Mouse (Mus musculus) hindbrain, embryonic 16.5 days (tissue): ENCODE measurements at regions not wholly inside any gene's neighbourhood (a gene's known extent, or its start where the extent isn't known, plus 50 kb on each side); places are given as distances from the start of the nearest gene placed in this dataset.

ENCODE experiments used
- ATAC-seq: fragments of 200-750 bp; cut with Nextera tagmentation; 2 replicates; pipeline ENCODE4 v1.8.0; 2017; ENCODE audit warnings: moderate TSS enrichment, moderate library complexity
- H3K27ac ChIP-seq: fragments of 300-500 bp; sonication (generic); 2 replicates; pipeline ENCODE4 v1.5.1; 2014; ENCODE audit warnings: low read depth, mild to moderate bottlenecking, control low read depth, low read length, moderate library complexity
- H3K27me3 ChIP-seq: fragments of 300-500 bp; sonication (generic); replicated peaks from 2 replicates; pipeline ENCODE4 v1.6.1; 2014; ENCODE audit warnings: low read length; ENCODE audit not compliant: control insufficient read depth, insufficient read depth
- H3K36me3 ChIP-seq: fragments of 300-500 bp; sonication (generic); 2 replicates; pipeline ENCODE4 v1.6.1; 2014; ENCODE audit warnings: mild to moderate bottlenecking, low read length, moderate library complexity, mixed read lengths; ENCODE audit not compliant: control insufficient read depth, insufficient read depth
- H3K4me1 ChIP-seq: fragments of 300-500 bp; sonication (generic); 2 replicates; pipeline ENCODE4 v1.6.1; 2014; ENCODE audit warnings: low read depth, low read length; ENCODE audit not compliant: control insufficient read depth, insufficient read depth
- H3K4me2 ChIP-seq: fragments of 300-500 bp; sonication (generic); 2 replicates; pipeline ENCODE4 v1.6.1; 2014; ENCODE audit warnings: mild to moderate bottlenecking, low read length, control low read depth, moderate library complexity
- H3K4me3 ChIP-seq: fragments of 300-500 bp; sonication (generic); 2 replicates; pipeline ENCODE4 v1.5.1; 2014; ENCODE audit warnings: mild to moderate bottlenecking, low read length, control low read depth, moderate library complexity
- H3K9ac ChIP-seq: fragments of 300-500 bp; sonication (generic); 2 replicates; pipeline ENCODE4 v1.6.1; 2014; ENCODE audit warnings: low read depth, mild to moderate bottlenecking, control low read depth, low read length, moderate library complexity
- H3K9me3 ChIP-seq: fragments of 300-500 bp; sonication (generic); 2 replicates; pipeline ENCODE4 v1.6.1; 2014; ENCODE audit warnings: mild to moderate bottlenecking, low read length, moderate library complexity; ENCODE audit not compliant: control insufficient read depth
- WGBS: fragments of 180-500 bp; shearing (Covaris S2); extraction: QIAGEN DNeasy Blood & Tissue Kit; methylation state at CpG from one replicate; pipeline ENCODE4 v1.1.7; 2014; 5-methylcytosine and 5-hydroxymethylcytosine counted together

- Histone ChIP-seq H3K9ac (no peak overlapping the region), H3K4me1 (no peaks in the 10 kb centered on the region), H3K4me3 (no peak overlapping the region), H3K27me3 (no peaks in the 10 kb centered on the region), H3K4me2 (no peak overlapping the region), H3K36me3 (no peaks in the 10 kb centered on the region), H3K9me3 (no peaks in the 10 kb centered on the region), H3K27ac (no peak overlapping the region)
- 65% methylated on average over 1 of the region's 1 CpGs for WGBS
- ATAC-seq, result no peak
These were observed 564.2 kb upstream of the Camk1g start for GRCm38 (mm10) chr1:193934308-193934707.

GRCm38 (mm10) chr1:193931131-193931729 lies 561.1 kb upstream of the Camk1g start:
- H3K9me3 ChIP-seq, result no peaks in the 10 kb centered on the region
- no peaks in the 10 kb centered on the region for H3K27me3 ChIP-seq
- H3K4me3 ChIP-seq, result no peak overlapping the region
- ATAC-seq, result no peak
- 85% methylated on average over 5 of the region's 5 CpGs for WGBS
- H3K36me3 ChIP-seq, result no peaks in the 10 kb centered on the region
- H3K27ac ChIP-seq, result no peak overlapping the region
- no peaks in the 10 kb centered on the region for H3K4me1 ChIP-seq
- no peak overlapping the region for H3K9ac ChIP-seq
- H3K4me2 ChIP-seq, result no peak overlapping the region

GRCm38 (mm10) chr1:193928607-193929006 lies 558.5 kb upstream of the Camk1g start:
- H3K9me3 ChIP-seq, result no peaks in the 10 kb centered on the region
- H3K9ac ChIP-seq, result no peak overlapping the region
- H3K4me1 ChIP-seq, result no peaks in the 10 kb centered on the region
- H3K27me3 ChIP-seq, result no peaks in the 10 kb centered on the region
- ATAC-seq, result no peak
- no peak overlapping the region for H3K27ac ChIP-seq
- WGBS, result 72% methylated on average over 4 of the region's 4 CpGs
- H3K4me3 ChIP-seq, result no peak overlapping the region
- no peak overlapping the region for H3K4me2 ChIP-seq
- no peaks in the 10 kb centered on the region for H3K36me3 ChIP-seq

DNA sequence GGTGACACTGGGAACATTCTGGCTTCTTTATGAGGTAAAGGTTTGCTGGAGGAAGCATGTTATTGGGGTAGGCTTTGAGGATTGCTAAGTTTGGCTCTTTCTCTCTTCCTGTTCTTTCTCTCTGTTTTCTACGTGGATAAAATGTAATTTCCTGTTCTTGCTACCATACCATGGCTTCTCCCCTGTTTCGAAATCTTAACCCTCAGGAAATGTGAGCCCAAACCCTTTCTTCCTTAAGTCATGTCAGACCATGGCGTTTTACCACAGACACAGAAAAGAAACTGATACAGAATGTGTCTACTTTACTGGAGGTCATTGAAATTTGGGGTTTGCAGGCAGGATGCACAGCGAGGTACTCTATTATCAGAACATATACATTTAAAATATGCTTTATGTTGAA lies 552.7 kb upstream of the Camk1g start:
- no peak for ATAC-seq
- H3K4me2 ChIP-seq, result no peak overlapping the region
- 91% methylated on average over 4 of the region's 4 CpGs for WGBS
- H3K27me3 ChIP-seq, result no peaks in the 10 kb centered on the region
- H3K9me3 ChIP-seq, result no peaks in the 10 kb centered on the region
- H3K4me1 ChIP-seq, result no peaks in the 10 kb centered on the region
- H3K36me3 ChIP-seq, result no peaks in the 10 kb centered on the region
- H3K27ac ChIP-seq, result no peak overlapping the region
- H3K4me3 ChIP-seq, result no peak overlapping the region
- H3K9ac ChIP-seq, result no peak overlapping the region

GRCm38 (mm10) chr1:193919243-193919642 lies 549.1 kb upstream of the Camk1g start:
- Histone ChIP-seq H3K4me2 (no peak overlapping the region), H3K4me3 (no peak overlapping the region), H3K36me3 (no peaks in the 10 kb centered on the region), H3K27me3 (no peaks in the 10 kb centered on the region), H3K27ac (no peak overlapping the region), H3K9ac (no peak overlapping the region), H3K4me1 (no peaks in the 10 kb centered on the region), H3K9me3 (no peaks in the 10 kb centered on the region)
- ATAC-seq, result no peak
- 75% methylated on average over 3 of the region's 3 CpGs for WGBS

DNA sequence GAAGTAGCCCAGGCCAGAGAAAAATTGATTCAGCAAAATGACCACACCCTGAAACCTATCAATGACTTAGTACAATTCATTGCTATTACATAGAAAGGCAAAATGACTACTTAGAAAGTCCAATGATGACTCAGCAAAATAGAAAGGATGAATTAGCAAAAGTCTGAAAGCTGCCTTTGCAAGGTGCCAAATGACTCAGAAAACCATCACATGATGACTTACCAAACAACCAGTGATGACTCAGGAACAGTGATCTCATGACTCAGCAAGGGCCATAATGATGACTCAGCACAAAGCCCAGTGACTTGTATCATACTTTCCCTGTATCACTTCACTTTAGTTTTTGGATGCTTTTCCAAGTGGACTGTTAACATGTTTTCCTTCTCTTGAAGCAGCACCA lies 535.6 kb upstream of the Camk1g start:
- Histone ChIP-seq H3K9ac (no peak overlapping the region), H3K9me3 (no peaks in the 10 kb centered on the region), H3K27me3 (no peaks in the 10 kb centered on the region), H3K4me3 (no peak overlapping the region), H3K4me2 (no peak overlapping the region), H3K4me1 (no peaks in the 10 kb centered on the region), H3K36me3 (no peaks in the 10 kb centered on the region), H3K27ac (no peak overlapping the region)
- ATAC-seq, result no peak

- Histone ChIP-seq H3K4me3 (no peak overlapping the region), H3K36me3 (no peaks in the 10 kb centered on the region), H3K9me3 (no peaks in the 10 kb centered on the region), H3K9ac (no peak overlapping the region), H3K27me3 (no peaks in the 10 kb centered on the region), H3K4me2 (no peak overlapping the region), H3K4me1 (no peaks in the 10 kb centered on the region), H3K27ac (no peak overlapping the region)
- no peak for ATAC-seq
These were observed 524.0 kb upstream of the Camk1g start for GRCm38 (mm10) chr1:193894072-193894471.

DNA sequence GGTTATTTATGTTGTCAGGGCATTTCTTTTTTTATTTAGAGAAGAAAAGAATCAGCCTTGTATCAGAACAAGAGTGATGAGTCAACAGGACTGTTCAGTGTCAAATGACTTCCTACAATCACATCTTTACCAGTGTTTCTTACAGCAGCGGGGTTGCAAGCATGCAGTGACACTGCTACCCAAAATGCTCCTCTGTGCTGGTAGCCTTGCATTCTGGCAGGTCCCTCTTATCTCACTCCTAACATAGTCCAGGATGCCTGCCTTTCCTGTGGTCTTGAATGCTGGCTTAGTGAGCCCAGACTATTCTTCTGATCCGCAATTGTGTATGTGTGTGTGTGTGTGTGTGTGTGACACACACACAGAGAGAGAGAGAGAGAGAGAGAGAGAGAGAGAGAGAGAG lies 506.4 kb upstream of the Camk1g start:
- Histone ChIP-seq H3K27ac (no peak overlapping the region), H3K4me2 (no peak overlapping the region), H3K4me1 (no peaks in the 10 kb centered on the region), H3K27me3 (no peaks in the 10 kb centered on the region), H3K4me3 (no peak overlapping the region), H3K9me3 (no peaks in the 10 kb centered on the region), H3K9ac (no peak overlapping the region), H3K36me3 (no peaks in the 10 kb centered on the region)
- ATAC-seq, result no peak
- WGBS, result 78% methylated on average over 2 of the region's 2 CpGs

DNA sequence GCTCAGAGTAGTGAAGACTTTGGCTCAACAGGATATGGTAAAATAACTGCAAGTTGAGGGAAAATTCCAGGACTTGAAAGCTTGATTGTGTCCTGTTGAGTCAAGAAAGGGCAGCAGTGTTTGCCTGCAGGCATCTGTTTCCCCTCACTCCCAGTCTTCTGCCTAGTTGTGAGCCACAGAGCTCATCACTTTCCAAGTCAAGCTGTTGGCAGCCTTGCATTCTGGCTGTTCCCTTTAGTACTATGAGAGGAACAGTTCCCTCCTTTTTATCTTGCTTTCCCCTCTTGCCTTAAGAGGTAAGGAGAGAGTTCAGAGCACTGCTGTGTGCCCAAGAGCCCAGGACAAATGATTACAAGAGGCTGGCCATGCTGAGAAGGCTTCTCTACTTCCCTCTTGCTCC lies 506.0 kb upstream of the Camk1g start:
- no peak overlapping the region for H3K9ac ChIP-seq
- H3K27ac ChIP-seq, result no peak overlapping the region
- no peaks in the 10 kb centered on the region for H3K4me1 ChIP-seq
- no peaks in the 10 kb centered on the region for H3K9me3 ChIP-seq
- ATAC-seq, result no peak
- no peak overlapping the region for H3K4me3 ChIP-seq
- H3K36me3 ChIP-seq, result no peaks in the 10 kb centered on the region
- H3K4me2 ChIP-seq, result no peak overlapping the region
- no peaks in the 10 kb centered on the region for H3K27me3 ChIP-seq

GRCm38 (mm10) chr1:193875287-193875686 lies 505.2 kb upstream of the Camk1g start:
- Histone ChIP-seq H3K9me3 (no peaks in the 10 kb centered on the region), H3K27ac (no peak overlapping the region), H3K9ac (no peak overlapping the region), H3K4me3 (no peak overlapping the region), H3K4me2 (no peak overlapping the region), H3K36me3 (no peaks in the 10 kb centered on the region), H3K27me3 (no peaks in the 10 kb centered on the region), H3K4me1 (no peaks in the 10 kb centered on the region)
- no peak for ATAC-seq
- 94% methylated on average over 3 of the region's 3 CpGs for WGBS
